Mouse (Mus musculus) spleen, postnatal 10 days (tissue): ENCODE data around the gene Lasp1.
"Not testable (repeated sequence)": the region's sequence is repeated elsewhere in the genome, so short reads cannot be mapped to it uniquely, and the experiment has no call there.

Experiments used
- DNase-seq, 2 experiments: peaks; one replicate each; pipeline ENCODE4 v3.0.0; 2021 to 2022; ENCODE audit warnings: low spot score in 2 of 2

Gene Lasp1

GRCm38 (mm10) chr11:97798782-97799145, at the start of gene Lasp1:
Lasp1 (plus strand) TSS chr11:97799000.
- DNase-seq = peak; percentile 74 to 88

DNA sequence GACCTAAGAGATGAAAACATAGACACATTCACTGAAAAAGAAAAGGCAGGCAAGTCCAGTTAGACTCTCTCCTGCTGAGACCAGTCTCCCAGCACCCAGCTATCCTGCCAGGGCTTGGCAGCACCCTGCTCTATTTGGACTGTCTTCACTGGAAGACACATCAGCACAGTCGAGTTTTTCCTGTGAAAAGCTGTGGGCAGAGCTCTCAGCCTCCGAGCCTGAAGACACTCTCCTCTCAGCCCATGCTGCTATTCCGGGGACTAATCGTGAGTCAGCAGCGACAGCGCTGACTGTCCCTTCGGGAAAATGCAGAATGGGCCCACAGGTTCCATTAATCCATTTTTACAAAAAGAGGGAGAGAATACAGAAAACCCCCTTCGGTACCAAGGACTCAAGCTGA, 45.5 kb upstream of the Lasp1 start:
- no peak for DNase-seq

- DNase-seq = no peak
These were observed 40.7 kb upstream of the Lasp1 start for GRCm38 (mm10) chr11:97758125-97758524.

DNA sequence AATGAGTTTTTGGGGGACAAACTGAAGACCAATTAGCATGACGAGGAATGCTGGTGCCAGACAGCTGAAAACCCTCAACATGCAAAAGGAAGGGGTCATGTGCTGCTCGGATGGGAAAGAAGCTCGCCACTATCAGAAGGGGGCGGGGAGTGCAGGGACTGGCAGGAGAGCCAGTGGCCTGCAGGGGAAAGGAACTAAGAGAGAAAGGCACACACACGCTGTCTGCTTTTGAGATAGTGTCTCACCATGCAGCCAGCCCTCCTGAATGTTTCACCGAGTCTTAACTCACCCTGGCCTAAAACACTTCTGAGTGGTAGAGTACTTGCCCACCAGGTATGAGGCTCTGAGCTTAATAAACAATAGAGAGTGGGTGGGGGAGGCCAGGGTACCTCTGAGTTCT, 39.9 kb upstream of the Lasp1 start:
- DNase-seq = no peak

GRCm38 (mm10) chr11:97761638-97762037, 37.2 kb upstream of the Lasp1 start:
- no peak for DNase-seq

DNA sequence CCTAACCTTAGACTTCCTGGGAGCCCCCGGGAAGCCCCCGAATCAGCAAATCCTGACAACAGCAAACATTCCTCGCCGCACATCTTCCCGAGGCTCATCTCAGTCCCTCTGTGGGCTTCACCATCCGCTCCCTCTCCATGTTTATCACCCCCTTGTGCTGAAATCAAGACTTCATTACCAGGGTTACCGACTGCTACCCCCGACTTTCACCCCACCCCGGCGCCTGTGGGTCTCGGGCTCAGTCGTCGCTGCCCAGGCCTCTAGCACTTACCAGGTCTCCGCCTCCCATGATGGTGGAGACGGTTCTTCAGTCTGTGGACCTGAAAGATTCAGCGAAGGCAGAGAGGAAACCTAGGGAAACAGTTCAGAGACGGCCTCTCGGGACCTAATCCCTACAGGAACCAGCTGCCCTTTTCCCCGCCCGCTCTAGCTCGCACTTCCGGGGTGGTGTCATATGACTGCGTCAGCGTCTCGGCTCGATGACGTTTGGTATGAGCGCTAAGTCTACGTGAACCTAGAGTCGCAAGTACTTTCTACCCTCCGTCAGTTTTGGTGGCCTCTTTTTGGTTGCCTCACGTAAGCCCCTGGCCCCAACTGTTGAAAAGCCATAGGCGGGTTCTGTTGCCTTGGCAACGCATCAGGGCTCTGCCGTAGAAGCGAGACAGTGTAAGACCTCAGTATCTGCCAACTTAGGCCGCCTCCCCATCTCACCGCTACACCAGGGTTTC, 32.5 kb upstream of the Lasp1 start, which contains the start of gene Cwc25:
TSS of gene Cwc25 (minus strand) at position 403 of the 728 bp plus-strand sequence.
- DNase-seq = peak; percentile 93 to 96

DNA sequence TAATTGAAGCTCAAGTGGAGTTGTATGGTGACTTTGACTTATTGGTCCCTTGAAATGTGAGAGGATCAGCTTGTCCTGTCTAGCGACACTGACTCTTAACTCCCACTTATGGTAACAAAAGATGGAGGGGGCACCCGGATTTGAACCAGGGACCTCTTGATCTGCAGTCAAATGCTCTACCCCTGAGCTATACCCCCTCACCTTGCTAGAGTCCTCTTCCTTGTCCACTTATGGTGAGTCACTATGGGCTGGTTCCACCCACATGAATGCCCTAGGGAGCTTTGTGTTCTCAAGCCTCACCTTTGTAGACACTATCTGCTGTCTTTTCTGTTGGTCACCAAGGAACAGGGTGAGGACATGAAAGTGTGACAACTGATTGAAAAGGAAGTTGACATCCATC, 29.1 kb upstream of the Lasp1 start:
- DNase-seq = no peak

DNA sequence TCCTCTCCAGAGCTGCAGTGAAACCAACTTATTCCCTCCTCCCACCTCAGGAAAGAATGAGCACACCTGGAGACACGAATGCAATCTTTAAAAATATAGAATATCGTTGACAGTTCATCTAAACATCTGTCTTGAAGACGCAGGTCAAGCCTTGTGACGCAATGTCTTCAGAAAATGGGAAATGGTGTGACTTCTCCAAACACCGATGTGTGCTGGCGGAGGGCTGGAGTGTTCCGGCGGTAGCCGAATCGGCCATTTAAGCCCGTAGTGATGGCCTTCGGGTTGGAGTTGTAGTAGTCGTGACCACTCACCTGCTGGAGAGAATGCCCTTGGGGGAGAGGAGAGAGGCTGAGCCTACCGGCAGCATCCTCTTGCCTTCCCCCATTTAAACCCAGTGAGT, 27.4 kb upstream of the Lasp1 start:
- no peak for DNase-seq

GRCm38 (mm10) chr11:97775186-97775585, 23.6 kb upstream of the Lasp1 start:
- DNase-seq = no peak

GRCm38 (mm10) chr11:97775808-97776496, 22.8 kb upstream of the Lasp1 start, which contains the start of gene 1700001P01Rik:
1700001P01Rik (minus strand) TSS chr11:97775918.
- no peak for DNase-seq

- no peak for DNase-seq
These were observed 22.2 kb upstream of the Lasp1 start for GRCm38 (mm10) chr11:97776497-97777128.

- DNase-seq = peak in 1 of 2 experiments; percentile 54
These were observed 21.7 kb upstream of the Lasp1 start for GRCm38 (mm10) chr11:97777129-97777529.

GRCm38 (mm10) chr11:97778918-97779317, 19.9 kb upstream of the Lasp1 start:
- no peak for DNase-seq

GRCm38 (mm10) chr11:97779968-97780701, 18.7 kb upstream of the Lasp1 start:
- DNase-seq = no peak

- DNase-seq = no peak
These were observed 17.3 kb upstream of the Lasp1 start for GRCm38 (mm10) chr11:97781478-97781831.

DNA sequence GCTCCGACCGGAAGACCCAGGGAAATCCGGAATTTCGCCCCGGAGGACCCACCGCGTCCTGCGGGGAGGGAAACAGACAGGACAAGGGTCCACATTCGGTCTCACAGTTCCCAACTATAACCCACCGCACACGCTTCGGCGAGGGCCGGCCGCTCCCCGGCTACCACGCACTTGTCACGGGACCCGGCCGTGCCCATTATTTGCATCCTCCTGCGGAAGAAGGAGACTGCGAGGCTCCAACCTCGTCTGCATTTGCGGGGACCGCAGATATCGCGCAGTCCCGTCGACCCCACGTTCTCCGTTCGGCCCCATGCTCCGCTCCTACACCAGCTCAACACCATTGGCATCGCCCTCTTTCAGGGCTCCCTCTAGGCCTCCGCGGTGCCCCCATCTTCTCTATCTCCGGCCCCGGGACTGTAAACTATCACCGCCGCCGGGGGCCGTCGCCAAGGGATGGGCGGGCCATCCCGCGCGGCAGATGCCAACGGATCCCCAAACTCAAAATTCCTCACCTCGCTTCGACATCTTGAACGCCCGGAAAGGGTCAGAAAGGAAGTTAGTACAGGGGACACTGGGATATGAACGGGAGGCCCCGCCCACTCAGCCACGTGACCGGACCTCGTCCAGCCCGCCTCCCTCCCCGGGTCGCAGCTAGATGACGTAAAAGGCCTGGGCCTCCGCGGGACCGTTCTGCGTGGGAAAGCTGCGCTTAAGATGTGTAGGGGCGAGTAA, 16.8 kb upstream of the Lasp1 start, which contains the start of gene Rpl23:
TSS of gene Rpl23 (minus strand) at position 606 of the 732 bp plus-strand sequence.
- DNase-seq = peak; percentile 99 to 100

- no peak for DNase-seq
These were observed 16.3 kb upstream of the Lasp1 start for GRCm38 (mm10) chr11:97782564-97782895.

DNA sequence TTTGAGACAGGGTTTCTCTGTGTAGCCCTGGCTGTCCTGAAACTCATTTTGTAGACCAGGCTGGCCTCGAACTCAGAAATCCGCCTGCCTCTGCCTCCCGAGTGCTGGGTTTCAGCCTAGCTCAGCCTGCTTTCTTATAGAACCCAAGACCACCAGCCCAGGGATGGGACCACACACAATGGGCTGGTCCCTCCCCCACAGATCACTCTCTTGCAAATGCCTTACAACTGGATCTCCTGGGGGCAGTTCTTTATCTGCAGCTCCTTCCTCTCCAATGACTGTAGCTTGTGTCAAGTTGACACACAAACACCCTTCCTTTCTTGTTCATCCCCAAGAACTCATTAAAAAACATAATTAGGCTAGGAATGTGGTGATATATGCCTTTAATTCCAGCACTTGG, 10.8 kb upstream of the Lasp1 start:
- DNase-seq = no peak

GRCm38 (mm10) chr11:97789727-97790126, 9.1 kb upstream of the Lasp1 start:
- no peak for DNase-seq

GRCm38 (mm10) chr11:97790778-97791438, 7.9 kb upstream of the Lasp1 start:
- not testable (repeated sequence) for DNase-seq

- DNase-seq = peak in 1 of 2 experiments; percentile 52
These were observed 5.6 kb upstream of the Lasp1 start for GRCm38 (mm10) chr11:97793165-97793564.
